ENCODE assay signal across 8 mouse cellular contexts in genomic region chr10:67911447-67912336, GRCm38 (mm10). TPM values are rescaled to one million over a fixed set of nuclear protein-coding genes. Genes with fewer than 3 reads are reported as not detected.
A peak's percentile ranks its signal among the peaks of the same experiment; 100 is the strongest.
DNase-seq lines count a peak whose midpoint lies in the region; ATAC-seq and TF ChIP-seq lines count a peak whose summit lies in the region.

No protein-coding gene starts in this region.

- TF ChIP-seq EP300 in liver, embryonic 14.5 days (IDR thresholded peaks at IDR 0.05; ENCODE audit: low read depth), result no peak

- no peaks in the 10 kb centered on the region; the same call in 1 of the 2 replicates for H3K27me3 ChIP-seq in kidney, adult 2 months (replicated peaks; ENCODE audit: control insufficient read depth, insufficient read depth, low read length)
- peaks cover 9% of the 10 kb centered on the region for H3K27me3 ChIP-seq in liver, embryonic 14.5 days (ENCODE audit: control insufficient read depth, insufficient read depth, low read length)
- no peaks in the 10 kb centered on the region for H3K27me3 ChIP-seq in splenic B cell, adult 2 months (ENCODE audit: control insufficient read depth, insufficient read depth, low read length, poor library complexity, severe bottlenecking)

- H3K4me1 ChIP-seq in kidney, adult 2 months (ENCODE audit: control insufficient read depth, insufficient read depth, low read length), result no peaks in the 10 kb centered on the region
- no peaks in the 10 kb centered on the region for H3K4me1 ChIP-seq in liver, embryonic 14.5 days (replicated peaks; ENCODE audit: control insufficient read depth in 2 of 2, insufficient read depth in 2 of 2, low read length in 1 of 2)

- no peak overlapping the region for H3K9ac ChIP-seq in liver, embryonic 14.5 days (replicated peaks)

- TF ChIP-seq CTCF in kidney, adult 2 months (conservative IDR thresholded peaks at IDR 0.05; ENCODE audit: insufficient read depth, insufficient read length, low read depth, low read length), result no peak
- TF ChIP-seq CTCF in liver, embryonic 14.5 days (IDR thresholded peaks at IDR 0.05; ENCODE audit: low read depth), result no peak

- H3K36me3 ChIP-seq in kidney, adult 2 months (ENCODE audit: control insufficient read depth, insufficient read depth, low read length), result no peaks in the 10 kb centered on the region
- H3K36me3 ChIP-seq in liver, embryonic 14.5 days (replicated peaks; ENCODE audit: control insufficient read depth, insufficient read depth, low read depth), result no peaks in the 10 kb centered on the region
- no peaks in the 10 kb centered on the region for H3K36me3 ChIP-seq in splenic B cell, adult 2 months (ENCODE audit: control insufficient read depth, insufficient read depth, low read length, poor library complexity, severe bottlenecking)

- H3K4me3 ChIP-seq in kidney, adult 2 months (ENCODE audit: insufficient read depth, low read depth, low read length), result peak overlapping the region; percentile 49
- peak overlapping the region; percentile 5 to 35; a peak in 3 of 4 replicates for H3K4me3 ChIP-seq in liver, embryonic 14.5 days (ENCODE audit: insufficient read depth in 1 of 2, low read depth in 2 of 2, low read length in 2 of 2)

- no peak overlapping the region for H3K27ac ChIP-seq in kidney, adult 2 months (ENCODE audit: insufficient read depth, low read depth, low read length)
- no peak overlapping the region for H3K27ac ChIP-seq in liver, embryonic 14.5 days

- no peak for ATAC-seq in liver, embryonic 14.5 days (ENCODE audit: insufficient read depth)

- 24% methylated on average over 33 of the region's 33 CpGs for WGBS in kidney, adult 2 months
- 18% methylated on average over 33 of the region's 33 CpGs for WGBS in liver, embryonic 14.5 days (ENCODE audit: insufficient replicate concordance)

- H3K4me2 ChIP-seq in liver, embryonic 14.5 days (ENCODE audit: low read depth), result peak overlapping the region; percentile 53

- DNase-seq in kidney, adult 2 months, result no peak
- no peak for DNase-seq in kidney, adult 18-20 months
- DNase-seq in NIH3T3 (ENCODE audit: low read depth), result peak; percentile 50
- DNase-seq in forelimb bud, embryonic 11.5 days (ENCODE audit: low read depth, low spot score), result peak; percentile 28
- no peak for DNase-seq in liver, embryonic 14.5 days (ENCODE audit: low read depth in 3 of 3, low spot score in 3 of 3)
- peak; percentile 37 for DNase-seq in splenic B cell, adult 2 months (ENCODE audit: low read depth, low spot score)
- DNase-seq in layer of hippocampus, adult 9-11 months, result no peak
- DNase-seq in layer of hippocampus, postnatal 36 days, result no peak

- no peak for TF ChIP-seq POLR2A in kidney, adult 2 months (IDR thresholded peaks at IDR 0.05; ENCODE audit: low read depth, low read length)

- no peaks in the 10 kb centered on the region for H3K9me3 ChIP-seq in liver, embryonic 14.5 days (ENCODE audit: control insufficient read depth, low read length)

RNA-seq across cellular contexts. Expression of gene Zfp365, which starts 0.8 kb away (rescaled TPM):
- polyA plus RNA-seq in kidney, adult 2 months (2012; rRNA removed), result 0.14 and 0.19 TPM in 2 replicates
- polyA plus RNA-seq in liver, embryonic 14.5 days (2012; rRNA removed), result 0.01 and 0.03 TPM in 2 replicates
- polyA plus RNA-seq in liver, embryonic 14.5 days (2014; fragmentation: Nextera tagmentation; extraction: Ambion mirVana), result 0.03 TPM in 1 of 2 replicates, not detected in the other
- 100 to 1,000 TPM; 240 to 247 TPM for total RNA-seq in layer of hippocampus, postnatal 36 days (2021)

Comparison
In these comparisons a context has a peak if more than half of its experiments do, and no peak if none do; other contexts are left out.
1. DNase-seq: peak in NIH3T3 (single experiment), forelimb bud, embryonic 11.5 days (single experiment) and splenic B cell, adult 2 months (single experiment); none in kidney, adult 2 months (single experiment), kidney, adult 18-20 months (single experiment), liver, embryonic 14.5 days (0 of 3), layer of hippocampus, adult 9-11 months (single experiment) and layer of hippocampus, postnatal 36 days (0 of 2).